Mouse (Mus musculus) CH12.LX (cell line): Measurements from ENCODE around the gene Prrt4.

ENCODE experiments used
- CTCF ChIP-seq, 2 experiments: IDR thresholded peaks in 1 of 2; conservative IDR thresholded peaks in 1 of 2; 2 replicates each; pipeline ENCODE4 v1.5.1; 2011 to 2012; ENCODE audit warnings: low read depth in 2 of 2, low read length in 2 of 2, improper control_type of control experiment in 1 of 2, inconsistent platforms in 1 of 2, mild to moderate bottlenecking in 1 of 2, moderate library complexity in 1 of 2
- E2F4 ChIP-seq: IDR thresholded peaks from 2 replicates; pipeline ENCODE4 v1.6.1; 2011; ENCODE audit warnings: low read depth, low read length, improper control_type of control experiment; ENCODE audit not compliant: insufficient replicate concordance
- ELF1 ChIP-seq: IDR thresholded peaks from 2 replicates; pipeline ENCODE4 v1.6.1; 2014; ENCODE audit warnings: low read depth, mild to moderate bottlenecking, inconsistent platforms, low read length, improper control_type of control experiment
- EP300 ChIP-seq: IDR thresholded peaks from 2 replicates; pipeline ENCODE4 v1.6.1; 2011; ENCODE audit warnings: low read length, improper control_type of control experiment
- JUND ChIP-seq: conservative IDR thresholded peaks from 2 replicates; pipeline ENCODE4 v1.6.1; 2011; ENCODE audit warnings: low read depth, low read length, improper control_type of control experiment
- POLR2A ChIP-seq: IDR thresholded peaks from 2 replicates; pipeline ENCODE4 v1.6.1; 2011; ENCODE audit warnings: low read depth, mild to moderate bottlenecking, improper control_type of control experiment, low read length
- USF1 ChIP-seq: IDR thresholded peaks from 2 replicates; pipeline ENCODE4 v1.6.1; 2014; ENCODE audit warnings: low read depth, mild to moderate bottlenecking, inconsistent platforms, low read length, improper control_type of control experiment
- ZC3H11A ChIP-seq: IDR thresholded peaks from 2 replicates; pipeline ENCODE4 v1.6.1; 2012; ENCODE audit warnings: low read depth, mild to moderate bottlenecking, inconsistent platforms, low read length, improper control_type of control experiment
- ZKSCAN1 ChIP-seq: IDR thresholded peaks from 2 replicates; pipeline ENCODE4 v1.6.1; 2012; ENCODE audit warnings: low read depth, inconsistent platforms, low read length, improper control_type of control experiment, borderline replicate concordance

DNA sequence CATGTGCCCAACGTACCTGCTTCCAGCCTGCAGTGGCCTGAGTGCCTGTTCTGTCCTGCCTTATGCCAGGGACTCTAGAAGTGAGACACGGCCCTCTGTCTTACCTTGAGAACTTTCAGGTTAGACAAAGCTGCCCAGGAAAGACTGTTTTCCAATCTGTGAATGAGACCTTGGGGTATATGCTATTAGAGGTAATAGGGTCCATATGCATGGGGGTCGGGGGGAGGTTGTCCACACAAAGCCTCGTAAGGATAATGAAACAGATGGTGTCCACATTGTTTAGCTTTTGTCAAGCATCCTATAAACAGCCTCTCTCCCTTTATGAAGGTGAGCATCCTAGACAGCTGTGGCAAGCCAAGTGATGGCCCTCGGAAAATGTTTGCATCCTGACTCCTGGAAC lies 15.8 kb upstream of the Prrt4 start:
- TF ChIP-seq CTCF (conservative IDR thresholded peaks at IDR 0.05 in 1 of 2, IDR thresholded peaks at IDR 0.05 in 1 of 2; ENCODE audit: low read depth in 2 of 2, low read length in 2 of 2), result no peak
- TF ChIP-seq POLR2A, result no peak
- no peak for TF ChIP-seq ELF1
- no peak for TF ChIP-seq USF1
- no peak for TF ChIP-seq E2F4
- no peak for TF ChIP-seq EP300
- TF ChIP-seq ZKSCAN1, result no peak
- no peak for TF ChIP-seq ZC3H11A
- no peak for TF ChIP-seq JUND
